In the genomic region with DNA sequence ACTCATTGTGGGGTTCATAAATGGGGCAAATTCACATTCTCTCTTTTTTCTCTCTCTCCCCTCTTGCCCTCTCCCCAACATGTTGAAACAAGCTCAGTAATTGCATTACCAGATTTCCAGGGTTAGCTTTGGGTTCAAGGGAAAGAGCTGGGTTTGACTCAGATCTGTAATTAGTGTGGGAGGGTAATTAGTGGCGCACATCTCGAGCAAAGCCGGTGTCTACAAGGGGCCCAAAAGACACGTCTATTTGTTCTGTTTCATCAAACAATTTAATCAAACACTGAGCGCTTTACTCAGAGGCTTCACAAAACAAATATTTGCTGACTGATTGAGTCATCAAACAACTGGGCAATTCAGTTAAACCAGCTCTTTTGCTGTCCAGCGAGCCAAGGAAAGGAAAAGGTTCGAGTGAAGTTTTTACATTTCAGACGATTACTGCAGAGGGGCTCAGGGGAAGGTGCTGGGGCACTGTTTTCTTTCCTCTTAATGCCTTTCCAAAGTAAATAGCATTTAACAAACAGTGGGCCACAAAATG, we compare ENCODE assay signal across 19 mouse cellular contexts.
DNase-seq lines count a peak whose midpoint lies in the region; ATAC-seq and TF ChIP-seq lines count a peak whose summit lies in the region.
"Had no signal": no experiment of that assay in that cellular context is flagged by ENCODE, and none has a peak within 500 bp of the region (broad histone marks: within the 10 kb centered on the region; RNA-seq: fewer than 3 reads in every experiment).

No protein-coding gene starts in this region.

- no peaks in the 10 kb centered on the region for H3K27me3 ChIP-seq in intestine, embryonic 14.5 days (replicated peaks; ENCODE audit: control insufficient read depth, insufficient read depth, low read length)
- no peaks in the 10 kb centered on the region for H3K27me3 ChIP-seq in intestine, postnatal 0 days (replicated peaks; ENCODE audit: control insufficient read depth, insufficient read depth, low read length)
- no peaks in the 10 kb centered on the region for H3K27me3 ChIP-seq in midbrain, embryonic 14.5 days (ENCODE audit: control insufficient read depth, insufficient read depth, low read length)
- H3K27me3 ChIP-seq in midbrain, embryonic 15.5 days (replicated peaks), result no peaks in the 10 kb centered on the region
- no peaks in the 10 kb centered on the region for H3K27me3 ChIP-seq in embryonic facial prominence, embryonic 12.5 days

- no peak overlapping the region for H3K27ac ChIP-seq in intestine, embryonic 14.5 days (ENCODE audit: low read depth)
- H3K27ac ChIP-seq in intestine, postnatal 0 days (ENCODE audit: low read depth, low read length), result no peak overlapping the region
- no peak overlapping the region for H3K27ac ChIP-seq in midbrain, embryonic 14.5 days (replicated peaks; ENCODE audit: low read depth, low read length)
- H3K27ac ChIP-seq in midbrain, embryonic 15.5 days, result no peak overlapping the region
- 0 out of 2 replicates have a peak overlapping the region, but pooled peaks have one; percentile 5 for H3K27ac ChIP-seq in embryonic facial prominence, embryonic 12.5 days
- H3K27ac ChIP-seq: heart, adult 2 months; heart, embryonic 15.5 days; hindbrain, embryonic 10.5 days; kidney, postnatal 0 days; midbrain, embryonic 10.5 days had no signal

- WGBS in intestine, embryonic 14.5 days, result 53% methylated on average over 8 of the region's 8 CpGs
- WGBS in intestine, postnatal 0 days, result 35% methylated on average over 8 of the region's 8 CpGs
- 54% methylated on average over 8 of the region's 8 CpGs for WGBS in midbrain, embryonic 14.5 days
- 44% methylated on average over 8 of the region's 8 CpGs for WGBS in midbrain, embryonic 15.5 days
- WGBS in embryonic facial prominence, embryonic 12.5 days, result 29% methylated on average over 8 of the region's 8 CpGs

- no peak overlapping the region for H3K4me3 ChIP-seq in intestine, embryonic 14.5 days (ENCODE audit: low read depth, low read length)
- H3K4me3 ChIP-seq in intestine, postnatal 0 days (ENCODE audit: low read depth, low read length), result no peak overlapping the region
- H3K4me3 ChIP-seq in midbrain, embryonic 14.5 days (replicated peaks; ENCODE audit: low read depth, low read length), result no peak overlapping the region
- no peak overlapping the region for H3K4me3 ChIP-seq in midbrain, embryonic 15.5 days
- H3K4me3 ChIP-seq in embryonic facial prominence, embryonic 12.5 days, result no peak overlapping the region
- H3K4me3 ChIP-seq: heart, adult 2 months; heart, embryonic 15.5 days; hindbrain, embryonic 10.5 days; midbrain, embryonic 10.5 days had no signal

- no peaks in the 10 kb centered on the region for H3K36me3 ChIP-seq in intestine, embryonic 14.5 days (ENCODE audit: control insufficient read depth, insufficient read depth, low read length)
- H3K36me3 ChIP-seq in intestine, postnatal 0 days (ENCODE audit: control insufficient read depth, insufficient read depth), result no peaks in the 10 kb centered on the region
- H3K36me3 ChIP-seq in midbrain, embryonic 14.5 days (ENCODE audit: control insufficient read depth, insufficient read depth, low read length), result no peaks in the 10 kb centered on the region
- no peaks in the 10 kb centered on the region for H3K36me3 ChIP-seq in midbrain, embryonic 15.5 days (replicated peaks)
- no peaks in the 10 kb centered on the region for H3K36me3 ChIP-seq in embryonic facial prominence, embryonic 12.5 days
- H3K36me3 ChIP-seq: heart, embryonic 15.5 days; hindbrain, embryonic 10.5 days; midbrain, embryonic 10.5 days had no signal

- H3K9me3 ChIP-seq in intestine, embryonic 14.5 days (ENCODE audit: control insufficient read depth, low read length), result no peaks in the 10 kb centered on the region
- H3K9me3 ChIP-seq in intestine, postnatal 0 days (ENCODE audit: control insufficient read depth), result no peaks in the 10 kb centered on the region
- H3K9me3 ChIP-seq in midbrain, embryonic 14.5 days (ENCODE audit: control insufficient read depth, low read length), result no peaks in the 10 kb centered on the region
- H3K9me3 ChIP-seq in midbrain, embryonic 15.5 days, result no peaks in the 10 kb centered on the region
- H3K9me3 ChIP-seq in embryonic facial prominence, embryonic 12.5 days, result no peaks in the 10 kb centered on the region
- H3K9me3 ChIP-seq: heart, embryonic 15.5 days; hindbrain, embryonic 10.5 days; midbrain, embryonic 10.5 days had no signal

- H3K4me2 ChIP-seq in intestine, embryonic 14.5 days (ENCODE audit: low read length), result no peak overlapping the region
- H3K4me2 ChIP-seq in intestine, postnatal 0 days (replicated peaks; ENCODE audit: low read depth), result no peak overlapping the region
- H3K4me2 ChIP-seq in midbrain, embryonic 14.5 days (ENCODE audit: low read length), result no peak overlapping the region
- no peak overlapping the region for H3K4me2 ChIP-seq in midbrain, embryonic 15.5 days
- H3K4me2 ChIP-seq in embryonic facial prominence, embryonic 12.5 days (replicated peaks), result no peak overlapping the region
- H3K4me2 ChIP-seq: heart, embryonic 15.5 days had no signal

- 0 out of 2 replicates have a peak, but pooled peaks have one; percentile 47 for ATAC-seq in intestine, embryonic 14.5 days (replicated peaks; ENCODE audit: low FRiP score, low TSS enrichment, low read depth)
- no peak for ATAC-seq in intestine, postnatal 0 days
- no peak for ATAC-seq in midbrain, embryonic 14.5 days (ENCODE audit: low FRiP score, low TSS enrichment)
- ATAC-seq in midbrain, embryonic 15.5 days (replicated peaks), result no peak
- no peak for ATAC-seq in embryonic facial prominence, embryonic 12.5 days (ENCODE audit: insufficient number of reproducible peaks, insufficient read depth, low FRiP score, low TSS enrichment)
- ATAC-seq: inflammation-experienced regulatory T-cells, adult 6 months had no signal

- DNase-seq in intestine, embryonic 14.5 days (ENCODE audit: low spot score), result no peak
- peak; percentile 24 for DNase-seq in midbrain, embryonic 14.5 days
- DNase-seq in B cell, adult 2 months, result no peak
- no peak for DNase-seq in MN1 (ENCODE audit: low spot score)
- DNase-seq: cerebellum, adult 11 months; cerebellum, postnatal 14 days; embryo, embryonic 11 days; heart, adult 2 months; left cerebral cortex, postnatal 4 days; right cerebral cortex, postnatal 4 days; thymus, postnatal 4 days had no signal

- no peak for TF ChIP-seq CTCF in intestine, postnatal 0 days (IDR thresholded peaks at IDR 0.05; ENCODE audit: low read depth)

- peaks cover 13% of the 10 kb centered on the region for H3K4me1 ChIP-seq in intestine, embryonic 14.5 days (replicated peaks; ENCODE audit: control insufficient read depth, insufficient read depth, low read length)
- no peaks in the 10 kb centered on the region for H3K4me1 ChIP-seq in intestine, postnatal 0 days (replicated peaks; ENCODE audit: control insufficient read depth, insufficient read depth, low read length)
- no peaks in the 10 kb centered on the region; the same call in 1 of the 2 replicates for H3K4me1 ChIP-seq in midbrain, embryonic 14.5 days (ENCODE audit: control insufficient read depth, insufficient read depth, low read length)
- peaks cover 4% of the 10 kb centered on the region; the same call in 1 of the 2 replicates for H3K4me1 ChIP-seq in midbrain, embryonic 15.5 days
- peaks cover 33% of the 10 kb centered on the region for H3K4me1 ChIP-seq in embryonic facial prominence, embryonic 12.5 days

- no peak overlapping the region for H3K9ac ChIP-seq in intestine, embryonic 14.5 days (ENCODE audit: low read length)
- H3K9ac ChIP-seq in intestine, postnatal 0 days (ENCODE audit: low read depth, low read length), result no peak overlapping the region
- H3K9ac ChIP-seq in midbrain, embryonic 14.5 days (replicated peaks; ENCODE audit: low read length), result no peak overlapping the region
- no peak overlapping the region for H3K9ac ChIP-seq in midbrain, embryonic 15.5 days
- no peak overlapping the region for H3K9ac ChIP-seq in embryonic facial prominence, embryonic 12.5 days
- H3K9ac ChIP-seq: heart, embryonic 15.5 days had no signal
